23 mouse cellular contexts compared by ENCODE assay signal in the genomic region with DNA sequence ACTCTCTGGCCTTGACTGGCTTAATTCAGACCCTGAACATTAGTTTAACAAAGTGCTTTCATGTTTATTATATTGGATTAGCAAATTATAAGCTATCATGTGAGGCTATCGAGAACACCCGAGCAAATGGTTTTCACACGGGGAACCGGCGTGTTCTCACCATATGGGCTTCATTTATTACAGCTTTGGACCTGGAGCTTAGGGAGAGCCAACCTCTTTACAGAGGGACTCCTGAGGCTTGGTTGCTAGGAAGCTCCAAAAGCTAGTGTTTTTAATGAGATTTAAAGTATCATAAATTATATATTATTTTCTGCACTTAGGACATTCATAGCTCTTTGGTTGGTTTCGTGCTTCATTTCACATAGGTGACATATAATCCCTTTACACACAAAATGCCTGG.
A peak's percentile ranks its signal among the peaks of the same experiment; 100 is the strongest.
DNase-seq lines count a peak whose midpoint lies in the region; ATAC-seq lines count a peak whose summit lies in the region.
"Had no signal": no experiment of that assay in that cellular context is flagged by ENCODE, and none has a peak within 500 bp of the region (broad histone marks: within the 10 kb centered on the region; RNA-seq: fewer than 3 reads in every experiment).

No protein-coding gene starts in this region.

- no peaks in the 10 kb centered on the region for H3K9me3 ChIP-seq in embryonic facial prominence, embryonic 11.5 days (replicated peaks; ENCODE audit: control insufficient read depth, low read length)
- no peaks in the 10 kb centered on the region for H3K9me3 ChIP-seq in embryonic facial prominence, embryonic 10.5 days
- 0 out of 2 replicates have a peak, but pooled peaks cover 4% of the 10 kb centered on the region for H3K9me3 ChIP-seq in midbrain, embryonic 12.5 days
- no peaks in the 10 kb centered on the region for H3K9me3 ChIP-seq in midbrain, embryonic 16.5 days (replicated peaks; ENCODE audit: control insufficient read depth, low read length, poor library complexity, severe bottlenecking)
- no peaks in the 10 kb centered on the region for H3K9me3 ChIP-seq in neural tube, embryonic 13.5 days
- H3K9me3 ChIP-seq: embryonic facial prominence, embryonic 13.5 days; hindbrain, embryonic 13.5 days had no signal

- no peak for ATAC-seq in embryonic facial prominence, embryonic 11.5 days (replicated peaks; ENCODE audit: insufficient number of reproducible peaks, low FRiP score, low TSS enrichment, low read depth)
- peak; percentile 44; the same call in 1 of the 2 replicates for ATAC-seq in midbrain, embryonic 12.5 days (ENCODE audit: low FRiP score, low read depth)
- ATAC-seq in midbrain, embryonic 16.5 days, result no peak
- ATAC-seq in neural tube, embryonic 13.5 days (ENCODE audit: low read depth), result peak; percentile 72
- ATAC-seq: activated CD4-positive, CD25-positive, alpha-beta regulatory T cell, adult 4 months had no signal

- no peak overlapping the region for H3K4me2 ChIP-seq in embryonic facial prominence, embryonic 11.5 days (ENCODE audit: low read depth, low read length)
- no peak overlapping the region for H3K4me2 ChIP-seq in midbrain, embryonic 12.5 days (replicated peaks)
- H3K4me2 ChIP-seq in midbrain, embryonic 16.5 days (ENCODE audit: low read length), result no peak overlapping the region
- H3K4me2 ChIP-seq in neural tube, embryonic 13.5 days, result no peak overlapping the region
- H3K4me2 ChIP-seq: forebrain, embryonic 13.5 days; heart, embryonic 11.5 days; hindbrain, embryonic 13.5 days had no signal

- no peak overlapping the region for H3K4me3 ChIP-seq in embryonic facial prominence, embryonic 11.5 days (ENCODE audit: low read depth, low read length)
- no peak overlapping the region for H3K4me3 ChIP-seq in embryonic facial prominence, embryonic 10.5 days
- H3K4me3 ChIP-seq in midbrain, embryonic 12.5 days, result no peak overlapping the region
- H3K4me3 ChIP-seq in midbrain, embryonic 16.5 days (ENCODE audit: low read depth, low read length), result no peak overlapping the region
- no peak overlapping the region for H3K4me3 ChIP-seq in neural tube, embryonic 13.5 days
- H3K4me3 ChIP-seq: embryonic facial prominence, embryonic 13.5 days; forebrain, embryonic 10.5 days; forebrain, embryonic 13.5 days; gastrocnemius, adult 2 months; hindbrain, embryonic 13.5 days had no signal

- H3K4me1 ChIP-seq in embryonic facial prominence, embryonic 11.5 days (ENCODE audit: control insufficient read depth, insufficient read depth, low read length), result no peaks in the 10 kb centered on the region
- peaks cover 10% of the 10 kb centered on the region for H3K4me1 ChIP-seq in embryonic facial prominence, embryonic 10.5 days
- peaks cover 17% of the 10 kb centered on the region for H3K4me1 ChIP-seq in midbrain, embryonic 12.5 days
- peaks cover 8% of the 10 kb centered on the region for H3K4me1 ChIP-seq in midbrain, embryonic 16.5 days (ENCODE audit: control insufficient read depth, insufficient read depth, low read length)
- H3K4me1 ChIP-seq in neural tube, embryonic 13.5 days (replicated peaks), result peaks cover 24% of the 10 kb centered on the region

- peak; percentile 28 for DNase-seq in embryonic facial prominence, embryonic 11.5 days (ENCODE audit: low spot score)
- no peak for DNase-seq in embryonic facial prominence, embryonic 10.5 days (ENCODE audit: low spot score)
- DNase-seq in neural tube, embryonic 10.5 days (ENCODE audit: extremely low spot score, low spot score), result no peak
- no peak for DNase-seq in ovary, postnatal 10 days (ENCODE audit: low spot score)
- DNase-seq: adrenal gland, adult 8-10 months; adrenal gland, postnatal 25 days; cerebellum, adult 18-20 months; cerebellum, adult 9-10 months; cerebellum, postnatal 14 days; forebrain, postnatal 0 days; gastrocnemius, adult 2 months; gastrocnemius, postnatal 14 days; heart, adult 11 months had no signal

- no peak overlapping the region for H3K27ac ChIP-seq in embryonic facial prominence, embryonic 11.5 days (replicated peaks; ENCODE audit: low read depth, low read length)
- H3K27ac ChIP-seq in embryonic facial prominence, embryonic 10.5 days (replicated peaks), result no peak overlapping the region
- H3K27ac ChIP-seq in midbrain, embryonic 12.5 days (replicated peaks), result peak overlapping the region; percentile 64
- no peak overlapping the region for H3K27ac ChIP-seq in midbrain, embryonic 16.5 days (ENCODE audit: low read length)
- peak overlapping the region; percentile 20; the same call in 1 of the 2 replicates for H3K27ac ChIP-seq in neural tube, embryonic 13.5 days (replicated peaks)
- H3K27ac ChIP-seq: embryonic facial prominence, embryonic 13.5 days; forebrain, embryonic 13.5 days; gastrocnemius, adult 2 months; hindbrain, postnatal 0 days had no signal

- H3K9ac ChIP-seq in embryonic facial prominence, embryonic 11.5 days (replicated peaks; ENCODE audit: low read length), result no peak overlapping the region
- no peak overlapping the region for H3K9ac ChIP-seq in midbrain, embryonic 12.5 days (replicated peaks)
- no peak overlapping the region for H3K9ac ChIP-seq in midbrain, embryonic 16.5 days (ENCODE audit: low read depth, low read length)
- H3K9ac ChIP-seq in neural tube, embryonic 13.5 days, result no peak overlapping the region
- H3K9ac ChIP-seq: embryonic facial prominence, embryonic 13.5 days; forebrain, embryonic 13.5 days; forebrain, postnatal 0 days; hindbrain, embryonic 13.5 days had no signal

- WGBS in embryonic facial prominence, embryonic 11.5 days, result 68% methylated on average over 6 of the region's 6 CpGs
- WGBS in embryonic facial prominence, embryonic 10.5 days, result 75% methylated on average over 6 of the region's 6 CpGs
- WGBS in midbrain, embryonic 12.5 days, result 53% methylated on average over 6 of the region's 6 CpGs
- WGBS in midbrain, embryonic 16.5 days, result 28% methylated on average over 6 of the region's 6 CpGs
- 24% methylated on average over 6 of the region's 6 CpGs for WGBS in neural tube, embryonic 13.5 days

- no peaks in the 10 kb centered on the region for H3K36me3 ChIP-seq in embryonic facial prominence, embryonic 11.5 days (replicated peaks; ENCODE audit: control insufficient read depth, insufficient read depth, low read depth, low read length)
- H3K36me3 ChIP-seq in embryonic facial prominence, embryonic 10.5 days (replicated peaks), result no peaks in the 10 kb centered on the region
- H3K36me3 ChIP-seq in midbrain, embryonic 12.5 days, result no peaks in the 10 kb centered on the region
- H3K36me3 ChIP-seq in midbrain, embryonic 16.5 days (ENCODE audit: control insufficient read depth, insufficient read depth, low read length), result no peaks in the 10 kb centered on the region
- no peaks in the 10 kb centered on the region for H3K36me3 ChIP-seq in neural tube, embryonic 13.5 days
- H3K36me3 ChIP-seq: embryonic facial prominence, embryonic 13.5 days; forebrain, embryonic 10.5 days; hindbrain, embryonic 13.5 days had no signal

- H3K27me3 ChIP-seq in embryonic facial prominence, embryonic 11.5 days (ENCODE audit: control insufficient read depth, insufficient read depth, low read length), result no peaks in the 10 kb centered on the region
- H3K27me3 ChIP-seq in embryonic facial prominence, embryonic 10.5 days (replicated peaks; ENCODE audit: low read depth, poor library complexity, severe bottlenecking), result no peaks in the 10 kb centered on the region
- no peaks in the 10 kb centered on the region for H3K27me3 ChIP-seq in midbrain, embryonic 12.5 days
- H3K27me3 ChIP-seq in midbrain, embryonic 16.5 days (ENCODE audit: control insufficient read depth, insufficient read depth, low read depth, low read length), result no peaks in the 10 kb centered on the region
- H3K27me3 ChIP-seq in neural tube, embryonic 13.5 days, result no peaks in the 10 kb centered on the region
- H3K27me3 ChIP-seq: embryonic facial prominence, embryonic 13.5 days; forebrain, embryonic 13.5 days; hindbrain, embryonic 13.5 days had no signal

Comparison
In these comparisons a context has a peak if more than half of its experiments do, and no peak if none do; other contexts are left out.
1. ATAC-seq: peak in midbrain, embryonic 12.5 days (single experiment) and neural tube, embryonic 13.5 days (single experiment); none in embryonic facial prominence, embryonic 11.5 days (single experiment) and midbrain, embryonic 16.5 days (single experiment).
2. H3K27ac ChIP-seq: peak in midbrain, embryonic 12.5 days (single experiment) and neural tube, embryonic 13.5 days (single experiment); none in embryonic facial prominence, embryonic 11.5 days (single experiment), embryonic facial prominence, embryonic 10.5 days (single experiment) and midbrain, embryonic 16.5 days (single experiment).